Mouse (Mus musculus): ENCODE measurements around the gene Smim14.
A peak's percentile ranks its signal among the peaks of the same experiment; 100 is the strongest.

GRCm38 (mm10) chr5:65401251-65401994 is 135.6 kb downstream of the Smim14 start:
- TF ChIP-seq CTCF (IDR thresholded peaks at IDR 0.05; ENCODE audit: borderline replicate concordance, insufficient read depth, low read depth, low read length) (peak; percentile 83), POLR2A (IDR thresholded peaks at IDR 0.05; ENCODE audit: borderline replicate concordance, insufficient read depth, low read length) (no peak)

Measured in cerebellum, adult 2 months (tissue).